In the genomic region with DNA sequence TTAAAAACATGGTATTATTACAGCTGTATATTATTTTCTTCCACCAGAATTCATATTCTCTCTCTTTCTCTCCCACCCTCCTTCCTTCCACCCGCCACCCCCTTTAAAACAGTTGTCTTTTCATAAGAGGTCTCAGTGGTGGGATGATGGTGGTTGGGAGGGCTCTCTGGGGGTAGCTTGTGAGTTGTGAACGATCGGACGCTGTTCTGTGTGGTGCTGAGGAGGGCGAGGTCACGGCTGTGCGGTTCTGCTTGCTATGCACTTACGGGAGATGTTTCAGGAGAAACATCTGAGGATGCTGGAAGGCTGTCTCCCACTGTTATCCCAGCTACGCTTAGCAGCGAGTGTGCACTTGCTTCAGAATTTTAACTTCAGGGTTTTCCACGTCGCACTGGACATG, we compare ENCODE assay signal across 9 mouse cellular contexts.
DNase-seq lines count a peak whose midpoint lies in the region; ATAC-seq lines count a peak whose summit lies in the region.
"Had no signal": no experiment of that assay in that cellular context is flagged by ENCODE, and none has a peak within 500 bp of the region (broad histone marks: within the 10 kb centered on the region; RNA-seq: fewer than 3 reads in every experiment).

No protein-coding gene starts in this region.

- no peaks in the 10 kb centered on the region for H3K27me3 ChIP-seq in heart, embryonic 14.5 days (ENCODE audit: control insufficient read depth, insufficient read depth, low read length)
- H3K27me3 ChIP-seq in forebrain, embryonic 14.5 days (replicated peaks; ENCODE audit: control insufficient read depth, insufficient read depth, low read length), result no peaks in the 10 kb centered on the region
- no peaks in the 10 kb centered on the region for H3K27me3 ChIP-seq in midbrain, embryonic 11.5 days (ENCODE audit: control insufficient read depth, insufficient read depth, low read length)

- ATAC-seq in heart, embryonic 14.5 days (ENCODE audit: insufficient number of reproducible peaks, insufficient read depth, low FRiP score, low read depth), result no peak
- no peak for ATAC-seq in forebrain, embryonic 14.5 days
- 0 out of 2 replicates have a peak, but pooled peaks have one; percentile 38 for ATAC-seq in midbrain, embryonic 11.5 days (ENCODE audit: low FRiP score)

- intact Hi-C loops in left cerebral cortex, postnatal 36 days (cut with DNase I), result no loop called here

- 31% methylated on average over 12 of the region's 12 CpGs for WGBS in heart, embryonic 14.5 days
- 14% methylated on average over 12 of the region's 12 CpGs for WGBS in forebrain, embryonic 14.5 days
- 39% methylated on average over 12 of the region's 12 CpGs for WGBS in midbrain, embryonic 11.5 days

- DNase-seq in heart, adult 11 months, result no peak
- DNase-seq in brain, adult 2 months (ENCODE audit: low read depth, low spot score), result peak; percentile 16
- no peak for DNase-seq in forebrain, embryonic 14.5 days (ENCODE audit: low spot score)
- DNase-seq in midbrain, embryonic 11.5 days (ENCODE audit: low spot score, missing footprints), result peak; percentile 90
- no peak for DNase-seq in urinary bladder, postnatal 4 days (ENCODE audit: low spot score in 2 of 2)
- no peak for DNase-seq in gastrocnemius, postnatal 4 days (ENCODE audit: low spot score in 2 of 2)
- DNase-seq in left cerebral cortex, postnatal 36 days (ENCODE audit: low spot score in 2 of 2), result no peak

- peaks cover 6% of the 10 kb centered on the region; the same call in 1 of the 2 replicates for H3K36me3 ChIP-seq in heart, embryonic 14.5 days (ENCODE audit: control insufficient read depth, insufficient read depth, low read length)
- no peaks in the 10 kb centered on the region for H3K36me3 ChIP-seq in forebrain, embryonic 14.5 days (ENCODE audit: control insufficient read depth, insufficient read depth, low read length)
- no peaks in the 10 kb centered on the region for H3K36me3 ChIP-seq in midbrain, embryonic 11.5 days (ENCODE audit: control insufficient read depth, insufficient read depth, low read length)
- H3K36me3 ChIP-seq: G1E had no signal

- H3K4me2 ChIP-seq in heart, embryonic 14.5 days (ENCODE audit: low read length), result peak overlapping the region; percentile 81
- H3K4me2 ChIP-seq in forebrain, embryonic 14.5 days (ENCODE audit: low read length), result peak overlapping the region; percentile 46
- H3K4me2 ChIP-seq in midbrain, embryonic 11.5 days, result peak overlapping the region; percentile 28

- no peaks in the 10 kb centered on the region for H3K9me3 ChIP-seq in heart, embryonic 14.5 days (ENCODE audit: control insufficient read depth, low read length)
- H3K9me3 ChIP-seq in forebrain, embryonic 14.5 days (replicated peaks; ENCODE audit: control insufficient read depth, low read length), result no peaks in the 10 kb centered on the region
- no peaks in the 10 kb centered on the region for H3K9me3 ChIP-seq in midbrain, embryonic 11.5 days (ENCODE audit: control insufficient read depth, low read length)

- peaks cover 30 to 62% of the 10 kb centered on the region in 2 experiments for H3K4me1 ChIP-seq in heart, embryonic 14.5 days (ENCODE audit: control insufficient read depth in 2 of 2, insufficient read depth in 2 of 2, low read length in 2 of 2)
- H3K4me1 ChIP-seq in forebrain, embryonic 14.5 days (ENCODE audit: control insufficient read depth, insufficient read depth, low read length), result peaks cover 18% of the 10 kb centered on the region
- H3K4me1 ChIP-seq in midbrain, embryonic 11.5 days (ENCODE audit: control insufficient read depth, insufficient read depth, low read length), result peaks cover 16% of the 10 kb centered on the region

- peak overlapping the region; percentile 86 for H3K9ac ChIP-seq in heart, embryonic 14.5 days (ENCODE audit: low read length)
- H3K9ac ChIP-seq in forebrain, embryonic 14.5 days (ENCODE audit: low read length), result peak overlapping the region; percentile 43
- H3K9ac ChIP-seq in midbrain, embryonic 11.5 days (ENCODE audit: low read length), result peak overlapping the region; percentile 32

- H3K4me3 ChIP-seq in heart, embryonic 14.5 days (ENCODE audit: control insufficient read depth in 1 of 2, insufficient read depth in 1 of 2, low read depth in 1 of 2, low read length in 2 of 2), result peak overlapping the region; percentile 53 to 55
- H3K4me3 ChIP-seq in forebrain, embryonic 14.5 days (ENCODE audit: low read depth, low read length), result peak overlapping the region; percentile 27
- peak overlapping the region; percentile 18; the same call in 1 of the 2 replicates for H3K4me3 ChIP-seq in midbrain, embryonic 11.5 days (ENCODE audit: low read depth, low read length)

- H3K27ac ChIP-seq in heart, embryonic 14.5 days (replicated peaks in 1 of 2; ENCODE audit: control insufficient read depth in 1 of 2, insufficient read depth in 1 of 2, low read depth in 2 of 2, low read length in 2 of 2), result peak overlapping the region; percentile 15 to 96
- H3K27ac ChIP-seq in forebrain, embryonic 14.5 days (ENCODE audit: low read depth, low read length), result peak overlapping the region; percentile 78
- H3K27ac ChIP-seq in midbrain, embryonic 11.5 days (ENCODE audit: low read depth, low read length), result no peak overlapping the region; the same call in 1 of the 2 replicates

Comparison
In these comparisons a context has a peak if more than half of its experiments do, and no peak if none do; other contexts are left out.
1. H3K4me2 ChIP-seq: peak in every context shown above with its lines; median percentile 81 in heart, embryonic 14.5 days; 46 in forebrain, embryonic 14.5 days; 28 in midbrain, embryonic 11.5 days.
2. H3K9ac ChIP-seq: peak in every context shown above with its lines; median percentile 86 in heart, embryonic 14.5 days; 43 in forebrain, embryonic 14.5 days; 32 in midbrain, embryonic 11.5 days.
3. DNase-seq: peak in brain, adult 2 months (single experiment) and midbrain, embryonic 11.5 days (single experiment); none in heart, adult 11 months (single experiment), forebrain, embryonic 14.5 days (single experiment), urinary bladder, postnatal 4 days (0 of 2), gastrocnemius, postnatal 4 days (0 of 2) and left cerebral cortex, postnatal 36 days (0 of 2).
4. Peak in every context shown above with its lines, with median percentiles within 50 percentile points of each other: H3K4me3 ChIP-seq.